Mouse (Mus musculus) testis, adult 2 months (tissue): ENCODE data around the gene Ifne.

Experiments used
- CTCF ChIP-seq: fragments of 200-500 bp; IDR thresholded peaks from 2 replicates; pipeline ENCODE4 v1.5.1; 2012; ENCODE audit warnings: low read depth, mild to moderate bottlenecking, inconsistent platforms, low read length, moderate library complexity; ENCODE audit not compliant: control insufficient read depth, insufficient read depth, insufficient replicate concordance
- POLR2A ChIP-seq: fragments of 200-500 bp; IDR thresholded peaks from 2 replicates; pipeline ENCODE4 v1.6.1; 2012; ENCODE audit warnings: low read depth, mild to moderate bottlenecking, inconsistent platforms, low read length, moderate library complexity; ENCODE audit not compliant: control insufficient read depth

GRCm38 (mm10) chr4:88849698-88850097 lies 30.3 kb downstream of the Ifne start, which contains the start of gene Ifna1:
- TF ChIP-seq POLR2A (no peak), CTCF (no peak)
